Mouse (Mus musculus) G1E (cell line): ENCODE results near the gene 2610042L04Rik.
"Not testable (repeated sequence)": the region's sequence is repeated elsewhere in the genome, so short reads cannot be mapped to it uniquely, and the experiment has no call there.

ENCODE experiments used
- CTCF ChIP-seq: IDR thresholded peaks from 2 replicates; pipeline ENCODE4 v1.5.1; 2012; ENCODE audit warnings: low read depth, low read length, inconsistent platforms, mixed read lengths
- GATA1 ChIP-seq: IDR thresholded peaks from 2 replicates; pipeline ENCODE4 v1.6.1; 2012; ENCODE audit warnings: borderline replicate concordance, low read length, inconsistent platforms, mixed read lengths
- POLR2AphosphoS5 ChIP-seq: IDR thresholded peaks from 2 replicates; pipeline ENCODE4 v1.6.1; 2012; ENCODE audit warnings: low read depth, low read length, inconsistent platforms; ENCODE audit not compliant: insufficient replicate concordance
- TAL1 ChIP-seq: conservative IDR thresholded peaks from 2 replicates; pipeline ENCODE4 v1.6.1; 2012; ENCODE audit warnings: low read depth, low read length, inconsistent platforms, mixed read lengths

DNA sequence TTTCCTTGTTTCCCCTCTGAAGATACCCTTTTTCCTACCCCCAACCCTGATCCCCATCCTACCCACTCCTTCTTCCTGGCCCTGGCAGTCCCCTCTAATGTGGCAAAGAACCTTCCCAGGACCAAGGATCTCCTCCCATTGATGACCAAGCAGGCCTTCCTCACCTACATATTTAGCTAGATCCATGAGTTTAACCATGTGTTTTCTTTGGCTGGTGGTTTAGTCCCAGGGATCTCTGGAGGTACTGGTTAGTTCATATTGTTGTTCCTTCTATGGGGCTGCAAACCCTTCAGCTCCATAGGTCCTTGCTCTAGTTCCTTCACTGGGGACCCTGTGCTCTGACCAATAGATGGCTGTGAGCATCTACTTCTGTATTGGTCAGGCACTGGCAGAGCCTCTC lies 43.3 kb downstream of the 2610042L04Rik start:
- TF ChIP-seq CTCF, TAL1, POLR2AphosphoS5, GATA1: not testable (repeated sequence)
